Mouse (Mus musculus): Measurements from ENCODE around the gene Myh7. TPM values are rescaled to one million over a fixed set of nuclear protein-coding genes. Genes with fewer than 3 reads are reported as not detected.

The Myh7 gene
- total and polyA plus RNA-seq, 2 experiments from 2014 or later: 8.8 to 9.3 TPM

GRCm38 (mm10) chr14:54998680-54999079 lies 4.3 kb upstream of the Myh7 start:
- no peak overlapping the region for H3K9ac ChIP-seq
- no peaks in the 10 kb centered on the region for H3K27me3 ChIP-seq (ENCODE audit: insufficient read depth, low read length)
- no peak overlapping the region for H3K4me3 ChIP-seq (ENCODE audit: low read depth, low read length)
- H3K4me2 ChIP-seq (ENCODE audit: low read depth): no peak overlapping the region
- H3K9me3 ChIP-seq (ENCODE audit: low read length): no peaks in the 10 kb centered on the region
- no peak for DNase-seq
- no peak for ATAC-seq
- peaks cover 25% of the 10 kb centered on the region for H3K4me1 ChIP-seq (ENCODE audit: insufficient read depth)
- H3K27ac ChIP-seq (ENCODE audit: low read depth, low read length): no peak overlapping the region
- no peaks in the 10 kb centered on the region for H3K36me3 ChIP-seq (ENCODE audit: insufficient read depth)
- no peak for TF ChIP-seq CTCF (IDR thresholded peaks at IDR 0.05; ENCODE audit: low read depth)

- Histone ChIP-seq H3K4me2 (ENCODE audit: low read depth) (no peak overlapping the region), H3K27me3 (ENCODE audit: insufficient read depth, low read length) (no peaks in the 10 kb centered on the region), H3K9me3 (ENCODE audit: low read length) (no peaks in the 10 kb centered on the region), H3K27ac (ENCODE audit: low read depth, low read length) (0 out of 2 replicates have a peak overlapping the region, but pooled peaks have one; percentile 2), H3K9ac (no peak overlapping the region), H3K4me1 (ENCODE audit: insufficient read depth) (peaks cover 25% of the 10 kb centered on the region), H3K36me3 (ENCODE audit: insufficient read depth) (no peaks in the 10 kb centered on the region), H3K4me3 (ENCODE audit: low read depth, low read length) (no peak overlapping the region)
- DNase-seq: no peak
- whole genome bisulfite sequencing: 40% methylated on average over 4 of the region's 4 CpGs
- no peak for ATAC-seq
- no peak for TF ChIP-seq CTCF (IDR thresholded peaks at IDR 0.05; ENCODE audit: low read depth)
Measured at GRCm38 (mm10) chr14:54997297-54997696, 2.9 kb upstream of the Myh7 start.

- Histone ChIP-seq H3K4me2 (ENCODE audit: low read depth) (no peak overlapping the region), H3K27me3 (ENCODE audit: insufficient read depth, low read length) (no peaks in the 10 kb centered on the region), H3K9ac (no peak overlapping the region), H3K36me3 (ENCODE audit: insufficient read depth) (no peaks in the 10 kb centered on the region), H3K9me3 (ENCODE audit: low read length) (no peaks in the 10 kb centered on the region), H3K27ac (ENCODE audit: low read depth, low read length) (0 out of 2 replicates have a peak overlapping the region, but pooled peaks have one; percentile 2), H3K4me1 (ENCODE audit: insufficient read depth) (peaks cover 25% of the 10 kb centered on the region), H3K4me3 (ENCODE audit: low read depth, low read length) (no peak overlapping the region)
- DNase-seq (no peak), ATAC-seq (no peak)
- WGBS: 47% methylated on average over 9 of the region's 9 CpGs
- no peak for TF ChIP-seq CTCF (IDR thresholded peaks at IDR 0.05; ENCODE audit: low read depth)
Measured at GRCm38 (mm10) chr14:54996793-54997192, 2.4 kb upstream of the Myh7 start.

DNA sequence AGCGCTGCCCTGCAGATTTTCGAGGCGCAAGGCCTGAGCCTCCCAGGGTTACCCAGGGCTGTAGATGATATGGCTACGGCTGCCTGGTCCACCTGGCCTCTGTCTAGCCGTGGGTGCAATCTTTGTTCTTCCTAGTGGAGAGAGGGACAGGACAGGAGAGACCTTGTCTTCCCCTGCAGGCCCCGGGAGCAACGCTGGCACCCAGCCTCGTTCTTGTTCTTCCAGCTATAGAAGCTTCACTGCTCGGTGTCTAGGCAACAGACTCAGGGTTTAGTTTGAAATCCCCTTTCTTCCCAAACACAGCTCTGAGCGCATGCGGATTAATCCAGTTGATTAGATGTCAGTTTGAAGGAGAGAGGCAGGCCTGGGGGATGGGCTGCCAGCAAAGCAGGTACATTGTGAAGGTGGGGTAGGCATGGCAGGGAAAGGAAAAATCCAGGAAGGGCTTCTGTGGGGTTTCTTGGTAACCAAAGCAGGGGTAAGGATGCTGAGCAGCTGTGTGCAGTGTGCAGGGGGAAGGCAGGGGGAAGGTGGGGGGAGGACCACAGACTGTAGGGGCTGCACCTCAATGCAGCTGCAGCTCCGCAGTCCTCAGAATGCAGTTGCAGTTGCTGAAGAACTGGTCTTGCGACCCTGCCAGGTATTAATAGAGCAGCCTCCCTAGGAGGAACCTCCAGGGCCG lies 1.2 kb upstream of the Myh7 start:
- peak; percentile 94 for ATAC-seq
- WGBS: 17% methylated on average over 14 of the region's 14 CpGs
- 0 out of 2 replicates have a peak overlapping the region, but pooled peaks have one; percentile 15 for H3K4me2 ChIP-seq (ENCODE audit: low read depth)

DNA sequence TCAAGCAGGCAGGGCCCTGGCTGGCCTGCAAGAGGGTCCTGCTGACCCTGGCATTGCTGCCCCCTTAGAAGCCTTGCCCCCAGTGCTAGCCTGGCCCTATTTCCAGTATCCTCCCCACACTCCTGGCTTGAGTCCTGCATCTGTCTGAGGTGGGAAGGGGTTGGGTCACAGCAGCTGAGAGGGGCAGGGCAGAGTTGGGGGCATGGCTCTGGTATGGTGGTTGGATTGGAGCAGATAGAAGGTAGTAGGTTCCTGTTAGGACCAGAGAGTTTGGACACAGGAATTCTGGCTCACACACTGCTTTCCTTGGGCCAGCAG lies 402 bp upstream of the Myh7 start:
- Histone ChIP-seq H3K4me3 (ENCODE audit: low read depth, low read length) (no peak overlapping the region), H3K36me3 (ENCODE audit: insufficient read depth) (no peaks in the 10 kb centered on the region), H3K27ac (ENCODE audit: low read depth, low read length) (peak overlapping the region; percentile 96), H3K27me3 (ENCODE audit: insufficient read depth, low read length) (no peaks in the 10 kb centered on the region), H3K9ac (no peak overlapping the region), H3K4me1 (ENCODE audit: insufficient read depth) (peaks cover 25% of the 10 kb centered on the region), H3K4me2 (ENCODE audit: low read depth) (no peak overlapping the region), H3K9me3 (ENCODE audit: low read length) (no peaks in the 10 kb centered on the region)
- ATAC-seq: no peak
- DNase-seq: no peak
- TF ChIP-seq CTCF (IDR thresholded peaks at IDR 0.05; ENCODE audit: low read depth): no peak

More for the DNA sequence above, 1.2 kb upstream of the Myh7 start:
- no peak for TF ChIP-seq CTCF (IDR thresholded peaks at IDR 0.05; ENCODE audit: low read depth)
- H3K9me3 ChIP-seq (ENCODE audit: low read length): no peaks in the 10 kb centered on the region
- peak; percentile 89 for DNase-seq
- no peaks in the 10 kb centered on the region for H3K27me3 ChIP-seq (ENCODE audit: insufficient read depth, low read length)
- no peaks in the 10 kb centered on the region for H3K36me3 ChIP-seq (ENCODE audit: insufficient read depth)
- H3K27ac ChIP-seq (ENCODE audit: low read depth, low read length): peak overlapping the region; percentile 96
- H3K4me3 ChIP-seq (ENCODE audit: low read depth, low read length): no peak overlapping the region
- H3K4me1 ChIP-seq (ENCODE audit: insufficient read depth): peaks cover 25% of the 10 kb centered on the region
- peak overlapping the region; percentile 40; the same call in 1 of the 2 replicates for H3K9ac ChIP-seq

DNA sequence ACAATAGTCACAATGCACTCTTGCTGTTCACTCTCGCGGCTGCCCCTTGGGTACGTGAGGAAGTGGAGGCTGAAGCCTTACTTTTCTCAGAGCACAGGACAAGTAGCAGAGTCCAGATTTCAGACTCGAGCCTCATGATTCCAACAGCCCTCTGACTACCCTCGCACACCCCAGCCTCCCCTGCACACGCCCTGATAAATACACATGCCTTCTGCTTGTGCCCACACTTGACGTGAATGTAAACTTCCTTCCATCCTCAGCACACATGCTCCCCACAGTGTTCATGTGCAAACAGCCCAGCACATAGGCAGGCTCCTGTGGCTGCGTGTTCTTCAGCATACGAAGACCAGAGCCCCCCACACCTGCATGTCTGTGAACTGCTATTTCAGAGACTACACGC lies 790 bp downstream of the Myh7 start:
- DNase-seq: no peak
- Histone ChIP-seq H3K27ac (ENCODE audit: low read depth, low read length) (peak overlapping the region; percentile 24; the same call in 1 of the 2 replicates), H3K27me3 (ENCODE audit: insufficient read depth, low read length) (no peaks in the 10 kb centered on the region), H3K9ac (no peak overlapping the region), H3K4me2 (ENCODE audit: low read depth) (no peak overlapping the region), H3K4me3 (ENCODE audit: low read depth, low read length) (no peak overlapping the region), H3K4me1 (ENCODE audit: insufficient read depth) (peaks cover 25% of the 10 kb centered on the region), H3K36me3 (ENCODE audit: insufficient read depth) (no peaks in the 10 kb centered on the region), H3K9me3 (ENCODE audit: low read length) (no peaks in the 10 kb centered on the region)
- 63% methylated on average over 10 of the region's 10 CpGs for WGBS
- TF ChIP-seq CTCF (IDR thresholded peaks at IDR 0.05; ENCODE audit: low read depth): no peak
- no peak for ATAC-seq

DNA sequence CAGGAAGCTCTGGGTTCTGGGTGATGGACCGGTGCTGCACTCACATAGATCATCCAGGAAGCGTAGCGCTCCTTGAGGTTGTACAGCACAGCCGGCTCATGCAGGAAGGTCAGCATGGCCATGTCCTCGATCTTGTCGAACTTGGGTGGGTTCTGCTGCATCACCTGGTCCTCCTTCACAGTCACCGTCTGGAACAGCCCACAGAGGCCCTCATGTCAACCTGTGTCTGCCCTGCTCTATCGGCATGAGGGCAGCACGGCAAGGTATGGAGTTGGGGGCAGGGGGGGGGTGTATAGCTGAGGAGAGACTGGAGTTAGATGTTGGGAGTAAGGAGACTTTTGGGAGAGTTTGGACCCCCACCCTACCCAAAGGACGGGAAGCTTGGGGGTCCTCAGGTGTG lies 2.2 kb downstream of the Myh7 start:
- H3K4me3 ChIP-seq (ENCODE audit: low read depth, low read length): no peak overlapping the region
- H3K4me2 ChIP-seq (ENCODE audit: low read depth): no peak overlapping the region
- no peak for DNase-seq

More for the DNA sequence above, 2.2 kb downstream of the Myh7 start:
- H3K9ac ChIP-seq: no peak overlapping the region
- no peak for TF ChIP-seq CTCF (IDR thresholded peaks at IDR 0.05; ENCODE audit: low read depth)
- no peaks in the 10 kb centered on the region for H3K9me3 ChIP-seq (ENCODE audit: low read length)
- H3K27me3 ChIP-seq (ENCODE audit: insufficient read depth, low read length): no peaks in the 10 kb centered on the region
- 91% methylated on average over 10 of the region's 10 CpGs for WGBS
- no peaks in the 10 kb centered on the region for H3K36me3 ChIP-seq (ENCODE audit: insufficient read depth)
- ATAC-seq: no peak
- peaks cover 23% of the 10 kb centered on the region for H3K4me1 ChIP-seq (ENCODE audit: insufficient read depth)
- no peak overlapping the region for H3K27ac ChIP-seq (ENCODE audit: low read depth, low read length)

All from forebrain, postnatal 0 days (tissue).